Mouse (Mus musculus): ENCODE data around the gene Mex3d.
A peak's percentile ranks its signal among the peaks of the same experiment; 100 is the strongest.

Mex3d gene

GRCm38 (mm10) chr10:80412656-80413541 lies 25.4 kb upstream of the Mex3d start:
- peak; percentile 97 for DNase-seq

- no peak for DNase-seq
These were observed 20.5 kb upstream of the Mex3d start for GRCm38 (mm10) chr10:80407924-80408323.

DNA sequence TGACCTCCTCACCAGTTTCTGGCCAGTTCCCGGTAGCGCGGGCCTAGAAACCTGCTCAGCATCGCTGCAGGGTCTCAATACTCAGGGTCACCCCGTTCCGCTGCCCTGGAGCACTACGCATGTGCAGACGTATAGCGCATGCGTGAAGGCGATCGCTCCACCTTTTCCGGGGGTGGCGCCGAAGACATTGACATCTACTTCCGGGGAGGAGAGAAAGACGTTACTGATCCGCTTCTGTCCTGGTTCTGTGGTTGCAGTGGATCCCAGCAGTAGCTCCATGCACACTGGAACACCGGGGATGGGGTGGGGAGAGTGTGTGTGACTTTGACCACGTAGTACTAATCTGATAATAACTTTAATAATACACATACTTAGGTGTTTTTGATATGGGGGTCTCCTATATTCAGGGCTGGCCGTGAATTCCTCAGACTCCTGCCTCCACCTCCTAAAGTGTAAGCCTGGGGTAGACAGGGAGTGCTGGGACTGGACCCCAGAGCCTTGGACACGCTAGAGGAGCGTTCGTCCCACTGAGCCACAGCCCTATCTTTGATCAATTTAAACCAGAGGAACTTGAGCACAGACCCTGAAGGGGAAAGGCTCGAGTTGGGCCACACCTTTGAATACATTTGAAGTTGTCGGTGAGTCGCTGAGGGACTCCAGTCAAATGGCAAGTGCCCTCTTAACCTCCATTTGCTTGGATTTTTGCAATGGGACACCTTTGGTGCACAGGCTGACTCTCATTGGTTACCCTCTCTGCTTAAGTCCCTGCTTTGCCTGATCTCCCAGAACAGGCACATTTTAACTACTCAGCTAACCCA lies 19.4 kb upstream of the Mex3d start, which contains the start of gene Uqcr11:
TSS of gene Uqcr11 (minus strand) at position 147 of the 818 bp plus-strand sequence.
- peak; percentile 99 for DNase-seq

DNA sequence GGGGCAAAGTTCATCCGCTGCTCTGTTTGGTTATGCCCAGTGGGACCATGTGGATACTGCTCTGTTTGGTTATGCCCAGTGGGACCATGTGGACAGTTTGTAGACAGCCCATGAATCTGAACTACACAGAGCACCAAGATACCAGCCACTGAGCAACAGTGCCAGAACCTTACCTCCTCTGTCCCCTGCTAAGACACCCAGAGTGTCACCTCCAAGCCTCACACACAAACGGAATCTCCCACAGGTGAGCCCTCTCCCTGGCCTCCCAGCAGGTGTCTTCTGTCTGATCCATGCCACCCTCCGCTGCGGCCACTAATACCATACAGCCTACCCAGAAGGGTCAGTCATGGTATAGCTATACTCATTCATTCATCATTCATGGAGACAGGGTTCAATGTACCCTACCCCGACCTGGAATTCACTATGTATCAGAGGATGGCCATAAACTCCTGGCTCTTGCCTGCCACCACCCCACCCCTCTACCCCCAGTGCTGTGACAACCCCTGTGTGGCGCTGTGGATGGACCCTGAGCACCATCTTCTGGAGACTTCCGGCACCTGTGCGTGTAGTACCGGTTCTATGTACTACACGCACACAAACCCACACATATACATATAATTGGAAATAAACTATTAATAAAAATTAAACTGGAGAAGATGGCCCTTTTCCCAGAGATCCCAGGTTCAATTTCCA lies 18.2 kb upstream of the Mex3d start:
- peak; percentile 92 for DNase-seq

DNA sequence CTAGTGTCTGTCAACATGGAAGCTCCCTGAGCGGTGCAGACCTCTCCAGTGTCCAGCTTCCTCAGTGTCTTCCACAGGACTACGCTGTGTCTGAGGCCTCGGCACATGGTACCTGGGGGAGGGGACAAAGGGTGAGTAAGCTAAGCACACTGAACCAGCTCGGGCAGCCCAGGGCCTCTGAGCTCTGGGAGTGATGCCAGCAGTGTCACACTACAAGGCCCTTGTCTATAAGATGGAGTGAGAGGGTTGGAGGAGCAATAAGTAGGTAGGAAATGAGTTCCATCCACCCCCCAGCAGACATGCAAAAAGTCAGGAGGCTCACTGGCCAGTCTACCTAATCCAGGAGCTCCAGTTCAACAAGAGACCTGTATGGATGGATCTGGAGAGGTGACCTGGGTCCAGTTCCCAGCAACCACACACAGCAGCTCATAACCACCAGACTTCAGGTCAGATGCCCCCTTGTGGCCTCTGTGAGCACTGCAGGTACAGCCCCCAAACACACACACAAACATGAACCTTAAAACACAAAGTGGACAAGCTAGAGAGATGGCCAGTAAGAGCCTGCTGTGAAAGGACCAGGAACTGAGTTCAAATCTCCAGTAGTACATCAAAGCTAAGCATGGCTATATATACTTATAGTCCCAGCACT lies 15.7 kb upstream of the Mex3d start:
- DNase-seq = peak; percentile 91

- no peak for DNase-seq
These were observed 13.3 kb upstream of the Mex3d start for GRCm38 (mm10) chr10:80400704-80401161.

- no peak for DNase-seq
These were observed 12.7 kb upstream of the Mex3d start for GRCm38 (mm10) chr10:80399973-80400703.

DNA sequence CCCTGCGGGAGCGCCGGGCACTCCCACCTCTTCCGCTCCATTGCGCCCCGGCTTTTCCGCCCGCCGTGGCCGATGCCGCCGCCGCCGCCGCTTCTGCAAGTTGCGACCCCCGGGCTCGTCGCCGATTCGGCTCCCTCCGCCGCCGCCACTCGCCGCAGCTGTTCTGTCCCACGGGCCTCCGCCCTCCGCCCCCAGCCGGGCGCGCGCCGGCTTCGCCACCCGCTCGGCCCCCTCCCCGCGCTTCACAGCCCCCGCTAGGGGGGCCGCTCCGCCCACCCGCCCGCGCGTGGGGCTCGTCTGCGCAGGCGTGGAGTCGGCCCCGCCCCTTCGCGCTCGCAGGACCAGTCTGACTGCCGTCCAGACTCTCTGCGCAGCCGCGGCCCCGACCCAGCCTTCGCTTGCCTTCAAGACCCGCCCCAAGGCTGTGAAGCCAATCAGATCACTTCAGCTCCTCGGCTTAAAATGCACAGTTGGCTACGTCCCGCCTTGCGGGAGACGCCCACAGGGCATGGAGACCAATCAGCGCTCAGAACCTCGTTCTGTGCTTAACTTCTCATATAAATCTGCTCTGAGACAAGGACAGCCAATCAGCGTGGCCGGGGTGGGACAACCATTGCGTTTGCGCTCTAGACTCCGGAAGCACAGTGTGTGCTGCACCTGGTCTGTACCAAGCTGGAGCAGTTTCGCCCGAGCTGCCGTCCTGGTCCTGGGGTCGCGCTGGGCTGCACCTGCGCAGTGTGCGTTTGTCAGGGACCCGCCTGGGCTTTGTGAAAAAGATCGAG lies 11.9 kb upstream of the Mex3d start, which contains the start of gene Mbd3:
TSS of gene Mbd3 (minus strand) at position 360 of the 782 bp plus-strand sequence.
- DNase-seq = peak; percentile 100

DNA sequence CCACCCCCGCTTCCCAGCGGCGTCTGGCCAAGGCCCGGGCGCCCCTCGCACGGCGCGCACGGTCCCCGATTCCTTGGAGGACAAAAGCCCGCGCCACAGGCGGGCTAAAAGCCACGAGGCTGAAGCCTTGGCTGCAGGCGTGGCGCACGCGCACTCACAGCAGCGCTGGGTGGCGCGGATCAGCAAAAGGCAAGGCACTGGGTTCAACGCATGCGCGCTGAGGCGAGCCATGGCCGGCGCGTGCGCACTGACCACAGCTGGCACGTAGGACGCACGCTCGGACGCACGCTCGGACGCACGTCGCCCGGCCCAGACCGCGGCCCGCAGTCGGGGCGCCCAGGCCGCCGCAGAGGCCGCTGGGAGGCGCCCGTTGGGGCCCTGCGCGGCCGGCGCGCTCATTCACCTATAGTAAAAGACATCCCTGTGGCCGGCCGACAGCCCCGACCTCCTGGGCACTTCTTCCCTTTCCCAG lies 11.3 kb upstream of the Mex3d start:
- peak; percentile 100 for DNase-seq

- no peak for DNase-seq
These were observed 10.7 kb upstream of the Mex3d start for GRCm38 (mm10) chr10:80398174-80398535.

GRCm38 (mm10) chr10:80397524-80398173 lies 10.2 kb upstream of the Mex3d start:
- no peak for DNase-seq

GRCm38 (mm10) chr10:80396822-80397523 lies 9.5 kb upstream of the Mex3d start:
- no peak for DNase-seq

GRCm38 (mm10) chr10:80395025-80395627 lies 7.7 kb upstream of the Mex3d start:
- peak; percentile 93 for DNase-seq

DNA sequence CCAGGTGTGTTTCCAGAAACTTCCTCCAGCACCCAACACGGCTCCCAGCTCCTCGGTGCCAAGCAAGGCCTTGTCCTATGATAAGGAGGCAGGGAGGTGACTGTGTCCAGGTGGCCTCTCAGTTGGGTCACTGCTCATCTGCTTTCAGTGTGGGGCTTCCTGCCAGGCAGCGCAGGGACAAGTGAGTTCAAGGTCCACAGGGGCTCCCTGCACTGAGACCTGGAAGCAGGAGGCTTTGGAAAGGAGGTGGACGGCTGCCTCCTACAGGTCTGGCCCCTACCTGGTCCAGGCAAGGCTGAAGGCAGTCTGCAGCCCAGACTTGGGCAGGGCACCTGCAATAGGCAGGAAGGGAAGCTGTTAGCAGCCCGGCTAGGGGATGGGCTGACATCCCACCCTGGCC lies 5.2 kb upstream of the Mex3d start:
- DNase-seq = no peak

DNA sequence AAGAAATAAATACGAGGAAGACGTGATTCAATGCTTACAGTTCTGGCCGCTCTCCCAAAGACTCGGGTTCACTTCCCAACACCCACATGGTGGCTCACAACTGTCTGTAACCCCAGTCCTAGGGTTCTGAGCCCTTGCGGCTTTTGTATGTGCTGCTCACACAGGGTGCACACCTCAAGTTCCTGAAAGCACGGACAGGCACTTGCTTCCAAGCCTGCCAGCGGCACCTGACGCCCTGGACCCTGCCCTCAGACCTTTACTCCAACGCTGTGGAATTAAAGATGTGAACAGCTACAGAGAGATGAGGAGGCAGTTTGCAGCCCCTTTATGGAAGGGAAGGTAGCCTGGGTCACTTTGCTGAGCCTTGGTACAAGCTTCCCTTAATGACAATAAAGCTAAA lies 3.2 kb upstream of the Mex3d start:
- no peak for DNase-seq

DNA sequence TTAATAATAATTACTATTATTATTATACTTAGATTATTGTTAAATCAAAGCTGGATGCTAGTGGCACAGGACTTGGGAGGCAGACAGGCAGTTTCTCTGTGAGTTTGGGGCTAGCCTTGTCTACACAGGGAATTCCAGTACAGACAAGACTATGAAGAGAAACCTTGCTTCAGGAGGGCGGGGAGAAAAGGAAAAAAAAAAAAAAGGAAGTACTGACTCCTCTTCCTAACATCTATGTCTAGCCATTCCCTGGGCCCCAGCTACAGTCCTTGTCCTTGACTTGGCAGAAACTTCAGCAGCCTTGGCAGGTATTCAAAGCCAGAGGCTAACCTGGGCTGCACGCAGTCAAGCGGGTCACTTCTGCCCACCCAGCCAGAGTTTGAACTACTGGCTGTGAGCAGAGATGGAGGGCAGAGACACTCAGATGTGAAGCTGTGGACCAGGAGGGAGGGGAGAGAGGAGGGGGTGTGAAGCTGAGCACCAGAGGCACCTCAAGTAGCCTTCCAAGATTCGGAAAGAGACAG lies 1.8 kb upstream of the Mex3d start:
- no peak for DNase-seq

- no peak for DNase-seq
These were observed 1.3 kb upstream of the Mex3d start for GRCm38 (mm10) chr10:80388731-80389130.

GRCm38 (mm10) chr10:80386735-80387471 lies 556 bp downstream of the Mex3d start:
- peak; percentile 96 for DNase-seq
